Mouse (Mus musculus) lung, postnatal 14 days (tissue): ENCODE measurements at regions not wholly inside any gene's neighbourhood (a gene's known extent, or its start where the extent isn't known, plus 50 kb on each side); places are given as distances from the start of the nearest gene placed in this dataset.
"Not testable (repeated sequence)": the region's sequence is repeated elsewhere in the genome, so short reads cannot be mapped to it uniquely, and the experiment has no call there.

Source experiments
- DNase-seq: peaks from one replicate; pipeline ENCODE4 v3.0.0; 2021

DNA sequence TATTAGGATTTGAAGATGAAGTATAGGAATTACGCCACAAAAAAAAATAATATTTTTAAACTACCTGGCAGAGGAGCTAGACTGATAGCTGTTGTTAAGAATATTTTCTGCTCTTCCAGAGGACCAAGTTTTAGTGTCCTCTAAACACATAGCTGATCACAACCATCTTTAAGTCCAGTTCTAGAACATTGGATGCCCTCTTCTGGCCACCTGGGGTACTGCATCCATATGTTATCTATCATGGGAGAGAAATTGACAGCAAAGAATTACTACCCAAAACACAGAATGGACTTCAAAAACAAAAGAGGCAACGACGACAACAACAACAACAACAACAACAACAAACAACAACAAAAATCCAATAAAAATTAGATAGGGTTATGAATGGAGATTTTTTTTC lies 71.0 kb upstream of the Prl4a1 start:
- peak; percentile 70 for DNase-seq

DNA sequence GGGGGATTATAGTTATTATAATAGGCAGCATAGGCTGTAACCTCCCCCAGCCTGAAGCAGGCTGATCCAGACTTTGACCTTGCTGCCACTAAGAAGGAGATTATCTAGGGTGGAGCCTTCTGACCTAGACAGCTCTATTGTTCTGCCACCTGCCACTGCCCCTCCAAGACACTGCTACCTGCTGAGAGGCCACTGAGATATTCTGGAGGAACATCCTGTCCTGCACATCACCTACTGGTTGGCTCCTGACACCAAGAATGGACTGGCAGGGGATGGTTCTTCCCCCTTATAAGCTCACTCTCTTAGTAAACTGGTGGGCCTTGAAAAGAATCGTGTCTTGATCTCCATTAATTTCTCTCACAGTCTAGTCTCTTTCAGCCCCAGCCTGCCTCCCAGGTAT lies 55.6 kb upstream of the Prl4a1 start:
- DNase-seq = not testable (repeated sequence)

DNA sequence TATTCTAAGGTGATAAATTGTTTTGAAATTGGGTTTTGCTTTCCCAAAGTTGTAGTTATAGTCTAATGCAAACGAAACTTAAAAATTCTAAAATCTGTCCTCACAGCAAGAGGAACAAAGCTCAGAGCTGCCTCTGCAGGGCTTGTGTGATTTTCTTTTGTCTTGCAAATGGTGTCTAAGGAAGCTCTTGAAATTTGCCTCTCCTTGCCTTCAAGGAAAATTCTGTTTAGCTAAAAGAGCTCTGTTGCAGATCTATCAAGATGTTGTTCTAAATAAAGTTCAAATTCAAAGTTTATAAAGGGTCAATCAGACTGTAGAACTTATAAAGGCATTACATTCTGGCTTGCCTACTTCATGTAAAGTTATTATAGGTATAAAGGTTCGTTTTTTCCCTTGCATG lies 53.6 kb upstream of the Prl4a1 start:
- DNase-seq = not testable (repeated sequence)

- not testable (repeated sequence) for DNase-seq
These were observed 50.0 kb upstream of the Prl4a1 start for GRCm38 (mm10) chr13:27966021-27966420.
